Mouse (Mus musculus) natural killer cell, adult 2 months (primary cell): ENCODE data around the gene Ipo9.
"Not testable (repeated sequence)": the region's sequence is repeated elsewhere in the genome, so short reads cannot be mapped to it uniquely, and the experiment has no call there.

Source experiments
- DNase-seq, 2 experiments: peaks; one replicate each; pipeline ENCODE4 v3.0.0; 2022; ENCODE audit warnings: low spot score in 2 of 2

The Ipo9 gene

GRCm38 (mm10) chr1:135430669-135431017, 344 bp upstream of the Ipo9 start:
- DNase-seq = no peak

DNA sequence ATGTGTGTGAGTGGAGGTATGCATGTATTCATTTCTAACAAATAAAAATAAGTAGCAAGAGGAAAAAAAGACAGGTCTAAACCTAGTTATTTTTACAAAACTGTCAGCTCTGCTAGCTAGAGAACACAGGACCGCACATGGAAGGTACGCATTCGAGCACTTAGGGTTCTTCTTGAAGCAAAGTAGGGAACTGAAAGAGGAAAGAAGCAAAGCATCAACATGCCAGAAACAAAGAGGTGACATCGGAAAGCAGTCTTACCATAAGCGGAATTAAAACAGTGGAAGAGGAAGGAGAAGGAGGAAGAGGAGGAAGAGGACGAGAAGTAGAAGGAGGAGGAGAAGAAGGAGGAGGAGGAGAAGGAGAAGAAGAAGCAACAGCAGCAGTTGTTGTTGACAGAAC, 2.9 kb downstream of the Ipo9 start:
- DNase-seq = no peak

DNA sequence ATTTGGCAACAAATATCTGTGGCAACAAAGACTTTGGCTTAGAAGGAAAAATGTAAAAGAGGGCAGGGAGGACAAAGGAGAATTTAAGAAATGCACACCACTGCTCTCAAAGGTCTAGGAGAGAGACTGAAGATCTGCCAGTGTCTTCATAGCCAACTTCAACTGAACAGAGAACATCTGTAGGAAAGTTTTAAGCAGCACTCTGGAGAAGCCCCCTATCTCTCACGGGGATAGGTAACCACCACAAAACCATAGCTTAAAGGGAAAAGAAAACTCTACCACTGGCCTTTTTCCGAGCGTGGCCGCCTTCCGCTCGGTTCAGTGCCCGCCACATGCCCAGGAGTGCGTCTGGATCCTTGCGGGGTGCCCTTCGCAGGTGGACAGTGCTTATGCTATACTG, 3.7 kb downstream of the Ipo9 start:
- no peak for DNase-seq

GRCm38 (mm10) chr1:135422772-135423171, 7.5 kb downstream of the Ipo9 start:
- no peak for DNase-seq

DNA sequence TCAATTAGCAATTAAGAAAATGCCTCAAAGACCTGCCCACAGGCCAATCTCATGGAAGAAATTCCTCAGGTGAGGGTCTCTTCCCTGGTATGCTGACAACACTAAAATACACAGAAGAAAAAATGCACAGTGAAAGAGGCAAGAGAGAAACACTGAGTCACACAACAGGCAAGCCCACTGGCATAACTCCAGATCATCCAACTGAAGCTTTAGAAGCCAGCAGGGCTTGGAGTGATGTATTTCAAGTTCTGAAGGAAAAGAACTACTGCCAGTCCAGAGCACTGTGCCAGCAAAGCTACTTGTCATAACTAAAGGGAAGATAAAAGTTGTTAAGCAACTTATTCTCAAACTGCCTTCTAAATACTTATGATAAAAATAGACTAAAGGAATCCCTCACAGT, 16.3 kb downstream of the Ipo9 start:
- DNase-seq = no peak

DNA sequence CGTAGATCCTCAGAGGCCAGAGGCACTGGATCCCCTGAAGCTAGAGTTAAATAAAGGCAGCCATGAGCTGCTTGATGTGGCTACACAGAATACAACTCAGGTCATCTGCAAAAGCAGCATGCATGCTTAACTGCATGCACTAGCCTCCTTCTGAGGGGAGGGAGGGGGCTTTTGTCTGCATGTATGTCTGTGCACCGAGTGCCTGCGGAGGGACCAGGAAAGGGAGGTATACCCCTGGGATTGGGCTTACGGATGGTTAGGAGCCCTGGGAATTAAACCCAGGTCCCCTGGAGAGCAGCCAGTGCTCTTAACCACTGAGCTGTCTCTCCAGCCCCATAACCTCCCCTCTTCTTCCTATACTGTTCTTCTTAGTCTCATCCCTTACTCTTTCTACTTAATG, 18.2 kb downstream of the Ipo9 start:
- DNase-seq = no peak

- no peak for DNase-seq
Measured at GRCm38 (mm10) chr1:135410967-135411366, 19.3 kb downstream of the Ipo9 start.

GRCm38 (mm10) chr1:135408973-135409372, 21.3 kb downstream of the Ipo9 start:
- no peak for DNase-seq

DNA sequence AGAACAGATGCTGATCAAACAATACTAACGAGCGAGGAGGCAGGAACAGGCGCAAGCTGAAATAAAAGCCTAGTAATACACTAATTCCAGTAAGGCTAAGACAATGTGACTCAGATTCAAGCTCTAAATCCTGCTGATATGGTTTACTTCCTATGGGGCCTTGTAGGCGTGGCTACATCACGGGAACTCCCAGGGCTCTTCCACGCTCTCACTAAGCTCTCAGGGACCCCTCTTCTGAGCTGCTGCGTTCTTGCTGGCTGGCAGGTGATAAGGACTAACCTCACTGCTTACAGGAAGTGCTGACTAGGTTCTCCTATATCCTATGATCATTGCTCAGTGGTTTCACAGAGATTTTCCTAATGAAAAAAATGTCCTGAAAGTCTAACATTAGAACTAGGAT, 24.9 kb downstream of the Ipo9 start:
- DNase-seq = no peak

GRCm38 (mm10) chr1:135401452-135402110, 28.7 kb downstream of the Ipo9 start:
- no peak for DNase-seq

DNA sequence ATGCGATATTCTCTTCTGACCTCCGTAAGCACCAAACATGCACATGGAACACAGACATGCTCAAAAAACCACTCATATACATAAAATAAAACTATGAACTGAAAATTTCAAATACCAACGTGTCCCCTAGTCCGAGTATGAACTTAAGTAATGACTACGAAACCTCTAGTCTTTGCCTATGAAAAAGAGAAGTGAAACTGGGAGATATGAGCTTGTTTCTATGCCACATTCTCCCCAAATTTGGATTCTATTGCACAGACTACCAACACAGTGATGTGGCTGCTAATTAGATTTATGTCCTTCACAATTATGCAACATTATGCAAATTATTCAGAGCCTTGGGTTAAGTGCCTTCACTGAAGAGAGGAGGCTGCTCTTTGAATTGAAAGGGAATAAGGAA, 30.8 kb downstream of the Ipo9 start:
- DNase-seq = no peak

GRCm38 (mm10) chr1:135385161-135385560, 45.1 kb downstream of the Ipo9 start:
- DNase-seq = no peak

DNA sequence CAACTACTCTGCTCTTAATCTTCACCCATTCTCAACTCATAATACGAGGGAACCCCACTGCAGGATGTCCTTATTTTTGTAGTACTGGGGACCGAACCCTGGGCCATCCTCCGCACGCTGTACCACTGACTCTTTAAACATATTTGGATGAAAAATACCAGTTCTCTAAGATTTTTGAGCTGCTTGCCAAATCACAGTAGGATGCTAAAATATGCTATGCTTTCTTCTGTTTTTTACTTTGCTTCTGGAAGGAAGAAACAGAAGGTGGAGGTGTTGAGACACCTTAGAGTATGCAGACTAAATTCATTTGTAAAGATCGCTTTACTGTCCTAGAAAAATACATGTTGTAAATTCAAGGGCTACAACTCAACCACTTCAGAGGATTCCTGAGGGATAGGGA, 46.1 kb downstream of the Ipo9 start:
- DNase-seq = no peak

- DNase-seq = not testable (repeated sequence)
Measured at GRCm38 (mm10) chr1:135381560-135381959, 48.7 kb downstream of the Ipo9 start.

DNA sequence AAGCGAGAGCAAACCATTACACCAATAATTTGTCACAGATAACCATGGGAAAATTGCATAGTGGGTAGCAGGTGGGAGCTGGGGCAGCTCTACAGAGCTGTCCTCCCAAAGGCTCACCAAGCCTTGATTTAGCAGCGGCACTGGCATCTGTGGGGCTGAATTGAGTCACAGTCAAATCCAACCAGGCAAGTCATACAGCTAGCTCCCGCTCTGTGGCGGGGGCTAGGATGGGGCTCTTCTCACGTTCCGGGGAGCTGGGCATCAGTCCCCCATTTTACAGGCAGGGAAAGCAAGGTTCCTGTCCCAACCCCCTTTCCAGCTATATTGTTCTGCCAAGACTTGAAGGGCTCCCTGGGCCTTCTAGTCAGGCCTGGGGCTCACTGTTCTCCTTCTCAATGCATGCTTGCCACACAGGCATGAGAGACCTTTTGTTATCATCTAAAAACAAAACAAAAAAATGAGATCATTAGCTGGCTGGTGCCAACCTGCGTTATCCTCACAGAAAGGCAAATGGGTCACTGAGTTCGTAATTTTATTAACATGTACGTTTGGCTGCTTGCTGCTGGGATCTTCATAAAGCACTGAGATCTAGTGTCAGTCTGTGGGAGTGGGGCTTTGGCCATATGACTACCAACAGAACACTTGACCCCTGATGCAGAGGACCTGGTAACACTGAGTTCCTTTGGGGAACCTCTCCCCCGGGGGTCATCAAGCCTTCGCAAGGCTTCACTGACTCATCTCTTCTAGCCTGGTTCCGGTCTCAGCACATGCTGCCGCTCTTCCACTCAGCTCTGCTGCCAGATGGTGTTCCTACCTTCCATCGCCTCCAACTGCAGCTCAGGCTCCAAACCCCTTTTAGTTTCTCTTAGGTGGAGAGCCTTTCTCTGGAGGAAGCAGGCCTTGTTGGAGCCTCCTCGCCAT, 50.0 kb downstream of the Ipo9 start:
- no peak for DNase-seq

- no peak for DNase-seq
Measured at GRCm38 (mm10) chr1:135379048-135379447, 51.3 kb downstream of the Ipo9 start.

DNA sequence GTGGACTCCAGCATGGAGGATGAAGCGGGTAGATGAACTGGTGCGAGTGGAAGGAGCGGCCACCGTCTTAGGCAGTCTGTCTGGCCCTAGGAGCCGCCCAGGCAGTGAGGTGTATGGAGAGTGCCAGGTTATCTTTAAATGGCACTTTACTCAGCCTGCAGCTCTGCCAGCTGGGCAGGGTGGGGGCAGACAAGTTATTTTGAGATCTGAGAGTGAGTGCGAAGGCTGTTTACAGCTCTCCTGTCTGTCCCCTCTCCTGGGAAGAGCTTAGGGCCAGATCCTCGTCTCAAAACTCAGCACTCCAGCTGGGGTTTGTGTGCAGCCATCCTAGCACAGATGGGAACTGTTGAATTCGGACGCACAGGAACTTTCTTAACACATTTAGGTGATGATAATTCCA, 51.7 kb downstream of the Ipo9 start:
- DNase-seq = no peak

- no peak for DNase-seq
Measured at GRCm38 (mm10) chr1:135374868-135375581, 55.3 kb downstream of the Ipo9 start, which contains the start of gene Shisa4. Gene Shisa4 (minus strand): TSS chr1:135375237.

GRCm38 (mm10) chr1:135374175-135374867, 56.0 kb downstream of the Ipo9 start:
- DNase-seq = no peak

DNA sequence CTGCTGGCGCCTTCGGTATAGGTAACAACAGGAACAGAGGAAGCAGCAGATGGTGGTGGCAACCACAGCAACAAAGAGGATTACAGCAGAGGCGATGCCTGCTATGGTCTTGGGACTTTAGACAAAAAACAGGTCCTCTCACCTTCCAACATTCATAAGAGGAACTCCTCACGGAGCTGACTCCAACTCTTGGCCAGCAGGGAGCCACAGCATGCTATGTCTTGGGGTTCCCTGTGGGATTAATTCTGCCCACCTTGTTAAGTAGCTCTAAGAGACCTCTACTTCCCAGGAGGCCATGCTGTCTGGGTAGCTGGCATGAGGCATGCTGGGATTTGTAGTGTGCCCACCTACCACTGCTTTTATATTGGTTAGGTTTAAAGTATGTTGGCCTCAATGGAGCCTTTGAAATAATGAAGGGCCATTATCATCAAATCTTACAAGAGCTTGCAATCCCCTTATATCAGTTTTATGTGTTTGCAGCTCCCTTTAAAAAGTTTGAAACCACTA, 57.1 kb downstream of the Ipo9 start:
- DNase-seq = no peak

DNA sequence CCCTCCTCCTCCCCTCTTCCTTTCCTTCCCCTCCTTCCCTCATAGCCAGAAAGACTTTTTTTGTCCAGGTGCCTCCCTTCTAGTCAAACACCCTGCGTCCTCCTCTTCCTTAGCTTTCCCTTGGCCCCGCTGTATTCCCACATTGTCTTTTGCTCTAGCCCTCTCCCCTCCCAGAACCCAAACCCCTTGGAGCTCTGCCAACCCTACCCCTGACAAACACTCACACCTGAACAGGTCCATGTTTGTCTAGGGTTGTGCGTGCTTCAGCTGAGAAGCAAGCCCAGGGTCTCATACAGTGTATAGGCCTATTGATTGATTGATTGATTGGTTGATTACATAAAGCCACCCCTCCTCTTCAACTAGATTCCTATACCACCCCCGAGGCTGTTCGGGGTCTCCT, 60.9 kb downstream of the Ipo9 start:
- DNase-seq = no peak

DNA sequence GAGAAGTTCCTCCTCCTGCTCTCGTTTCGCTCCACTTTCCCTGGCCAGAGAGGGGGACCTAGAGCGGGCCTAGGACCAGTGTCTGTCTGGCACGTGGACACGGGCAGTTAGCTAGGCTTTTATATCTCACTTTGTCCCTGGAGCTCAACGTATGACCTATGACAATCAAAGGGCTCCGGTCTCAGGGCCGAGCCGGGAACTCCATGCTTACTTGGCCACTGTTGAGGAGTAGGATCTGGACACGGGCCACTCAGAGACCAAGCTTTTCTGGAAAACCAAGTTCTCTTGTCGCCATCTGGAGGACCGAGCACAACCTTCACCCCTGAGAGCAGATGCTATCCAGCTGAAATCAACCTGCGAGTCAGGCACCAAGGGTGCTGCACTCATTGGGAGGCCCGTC, 61.3 kb downstream of the Ipo9 start:
- no peak for DNase-seq
